Mouse (Mus musculus): Measurements from ENCODE around the gene Cers1. TPM values are rescaled to one million over a fixed set of nuclear protein-coding genes. Genes with fewer than 3 reads are reported as not detected.

Cers1 gene
- polyA plus RNA-seq, 1 experiment from 2014 or later = 35.8 TPM

GRCm38 (mm10) chr8:70374318-70374927 lies 58.8 kb downstream of the Cers1 start:
- under 1% methylated on average over 47 of the region's 53 CpGs for WGBS
- Histone ChIP-seq H3K27ac (ENCODE audit: low read length) (no peak overlapping the region), H3K27me3 (replicated peaks; ENCODE audit: control insufficient read depth, insufficient read depth, low read length) (peaks cover 78% of the 10 kb centered on the region), H3K4me1 (replicated peaks; ENCODE audit: control insufficient read depth, insufficient read depth, low read length) (peaks cover 13% of the 10 kb centered on the region), H3K36me3 (ENCODE audit: control insufficient read depth, insufficient read depth) (no peaks in the 10 kb centered on the region), H3K9me3 (ENCODE audit: control insufficient read depth, low read length) (no peaks in the 10 kb centered on the region), H3K9ac (replicated peaks; ENCODE audit: low read depth, low read length) (no peak overlapping the region), H3K4me3 (replicated peaks; ENCODE audit: low read length) (peak overlapping the region; percentile 33), H3K4me2 (ENCODE audit: low read length) (peak overlapping the region; percentile 40)
- peak; percentile 70 for ATAC-seq

- no peak; the same call in 1 of the 2 replicates for ATAC-seq
- Histone ChIP-seq H3K27ac (ENCODE audit: low read length) (no peak overlapping the region), H3K27me3 (replicated peaks; ENCODE audit: control insufficient read depth, insufficient read depth, low read length) (peaks cover 78% of the 10 kb centered on the region), H3K4me1 (replicated peaks; ENCODE audit: control insufficient read depth, insufficient read depth, low read length) (peaks cover 13% of the 10 kb centered on the region), H3K9ac (replicated peaks; ENCODE audit: low read depth, low read length) (no peak overlapping the region), H3K4me3 (replicated peaks; ENCODE audit: low read length) (no peak overlapping the region), H3K36me3 (ENCODE audit: control insufficient read depth, insufficient read depth) (no peaks in the 10 kb centered on the region), H3K4me2 (ENCODE audit: low read length) (no peak overlapping the region), H3K9me3 (ENCODE audit: control insufficient read depth, low read length) (no peaks in the 10 kb centered on the region)
- 6% methylated on average over 35 of the region's 35 CpGs for WGBS
Measured at GRCm38 (mm10) chr8:70375212-70375859, 59.8 kb downstream of the Cers1 start.

GRCm38 (mm10) chr8:70376275-70376741 lies 60.7 kb downstream of the Cers1 start:
- 5% methylated on average over 37 of the region's 37 CpGs for WGBS
- no peaks in the 10 kb centered on the region for H3K36me3 ChIP-seq (ENCODE audit: control insufficient read depth, insufficient read depth)
- no peaks in the 10 kb centered on the region for H3K9me3 ChIP-seq (ENCODE audit: control insufficient read depth, low read length)
- no peak overlapping the region for H3K27ac ChIP-seq (ENCODE audit: low read length)
- H3K4me2 ChIP-seq (ENCODE audit: low read length) = no peak overlapping the region
- H3K9ac ChIP-seq (replicated peaks; ENCODE audit: low read depth, low read length) = no peak overlapping the region
- H3K4me3 ChIP-seq (replicated peaks; ENCODE audit: low read length) = no peak overlapping the region
- peaks cover 77% of the 10 kb centered on the region for H3K27me3 ChIP-seq (replicated peaks; ENCODE audit: control insufficient read depth, insufficient read depth, low read length)
- ATAC-seq = no peak
- H3K4me1 ChIP-seq (replicated peaks; ENCODE audit: control insufficient read depth, insufficient read depth, low read length) = peaks cover 13% of the 10 kb centered on the region

GRCm38 (mm10) chr8:70377049-70377448 lies 61.5 kb downstream of the Cers1 start:
- Histone ChIP-seq H3K27ac (ENCODE audit: low read length) (no peak overlapping the region), H3K9ac (replicated peaks; ENCODE audit: low read depth, low read length) (no peak overlapping the region), H3K27me3 (replicated peaks; ENCODE audit: control insufficient read depth, insufficient read depth, low read length) (peaks cover 70% of the 10 kb centered on the region), H3K4me1 (replicated peaks; ENCODE audit: control insufficient read depth, insufficient read depth, low read length) (peaks cover 13% of the 10 kb centered on the region), H3K4me2 (ENCODE audit: low read length) (no peak overlapping the region), H3K9me3 (ENCODE audit: control insufficient read depth, low read length) (no peaks in the 10 kb centered on the region), H3K4me3 (replicated peaks; ENCODE audit: low read length) (no peak overlapping the region), H3K36me3 (ENCODE audit: control insufficient read depth, insufficient read depth) (no peaks in the 10 kb centered on the region)
- ATAC-seq = no peak
- 11% methylated on average over 15 of the region's 15 CpGs for WGBS

- Histone ChIP-seq H3K27me3 (replicated peaks; ENCODE audit: control insufficient read depth, insufficient read depth, low read length) (peaks cover 40% of the 10 kb centered on the region), H3K4me1 (replicated peaks; ENCODE audit: control insufficient read depth, insufficient read depth, low read length) (0 out of 2 replicates have a peak, but pooled peaks cover 2% of the 10 kb centered on the region)
- 78% methylated on average over 12 of the region's 12 CpGs for WGBS
Measured at GRCm38 (mm10) chr8:70380069-70380468, 64.5 kb downstream of the Cers1 start.

More at GRCm38 (mm10) chr8:70380069-70380468, 64.5 kb downstream of the Cers1 start:
- H3K9ac ChIP-seq (replicated peaks; ENCODE audit: low read depth, low read length) = no peak overlapping the region
- H3K27ac ChIP-seq (ENCODE audit: low read length) = no peak overlapping the region
- H3K4me2 ChIP-seq (ENCODE audit: low read length) = no peak overlapping the region
- H3K9me3 ChIP-seq (ENCODE audit: control insufficient read depth, low read length) = no peaks in the 10 kb centered on the region
- no peaks in the 10 kb centered on the region for H3K36me3 ChIP-seq (ENCODE audit: control insufficient read depth, insufficient read depth)
- H3K4me3 ChIP-seq (replicated peaks; ENCODE audit: low read length) = no peak overlapping the region
- ATAC-seq = no peak

Other genes starting within 250 kb of the Cers1 start
- 1.0 and 1.2 TPM in 2 replicates for gene Tm6sf2, start 242.9 kb upstream of the Cers1 start, polyA plus RNA-seq (2015; fragmentation: Nextera tagmentation; extraction: Ambion mirVana)
- 0.25 and 0.63 TPM in 2 replicates for gene Hapln4, start 232.3 kb upstream of the Cers1 start, polyA plus RNA-seq (2015; fragmentation: Nextera tagmentation; extraction: Ambion mirVana)
- gene Ncan, start 194.9 kb upstream of the Cers1 start, polyA plus RNA-seq (2015; fragmentation: Nextera tagmentation; extraction: Ambion mirVana) = 145 and 166 TPM in 2 replicates
- gene Nr2c2ap, start 184.4 kb upstream of the Cers1 start, polyA plus RNA-seq (2015; fragmentation: Nextera tagmentation; extraction: Ambion mirVana) = 44.0 and 44.8 TPM in 2 replicates
- gene Rfxank, start 176.6 kb upstream of the Cers1 start, polyA plus RNA-seq (2015; fragmentation: Nextera tagmentation; extraction: Ambion mirVana) = 10.5 and 14.4 TPM in 2 replicates
- gene Borcs8, start 176.3 kb upstream of the Cers1 start, polyA plus RNA-seq (2015; fragmentation: Nextera tagmentation; extraction: Ambion mirVana) = 48.1 and 60.0 TPM in 2 replicates
- 0.34 and 0.81 TPM in 2 replicates for gene Mef2b, start 176.1 kb upstream of the Cers1 start, polyA plus RNA-seq (2015; fragmentation: Nextera tagmentation; extraction: Ambion mirVana)
- gene Tmem161a, start 143.4 kb upstream of the Cers1 start, polyA plus RNA-seq (2015; fragmentation: Nextera tagmentation; extraction: Ambion mirVana) = 58.4 and 67.7 TPM in 2 replicates
- gene Slc25a42, start 103.5 kb upstream of the Cers1 start, polyA plus RNA-seq (2015; fragmentation: Nextera tagmentation; extraction: Ambion mirVana) = 4.0 and 7.2 TPM in 2 replicates
- 87.6 and 104 TPM in 2 replicates for gene Sugp2, start 81.5 kb upstream of the Cers1 start, polyA plus RNA-seq (2015; fragmentation: Nextera tagmentation; extraction: Ambion mirVana)
- 101 and 109 TPM in 2 replicates for gene Armc6, start 81.3 kb upstream of the Cers1 start, polyA plus RNA-seq (2015; fragmentation: Nextera tagmentation; extraction: Ambion mirVana)
- gene Homer3, start 32.9 kb upstream of the Cers1 start, polyA plus RNA-seq (2015; fragmentation: Nextera tagmentation; extraction: Ambion mirVana) = 47.2 and 49.4 TPM in 2 replicates
- gene Ddx49, start 13.3 kb upstream of the Cers1 start, polyA plus RNA-seq (2015; fragmentation: Nextera tagmentation; extraction: Ambion mirVana) = 53.7 and 57.5 TPM in 2 replicates
- gene Cope, start 13.3 kb upstream of the Cers1 start, polyA plus RNA-seq (2015; fragmentation: Nextera tagmentation; extraction: Ambion mirVana) = 270 and 273 TPM in 2 replicates
- gene Gdf1, start 14.0 kb downstream of the Cers1 start, polyA plus RNA-seq (2015; fragmentation: Nextera tagmentation; extraction: Ambion mirVana) = 3.9 and 5.8 TPM in 2 replicates
- gene Upf1, start 37.5 kb downstream of the Cers1 start, polyA plus RNA-seq (2015; fragmentation: Nextera tagmentation; extraction: Ambion mirVana) = 11.8 and 13.6 TPM in 2 replicates
- 0.51 and 0.75 TPM in 2 replicates for gene Comp, start 57.8 kb downstream of the Cers1 start, polyA plus RNA-seq (2015; fragmentation: Nextera tagmentation; extraction: Ambion mirVana)
- gene Crtc1, start 123.8 kb downstream of the Cers1 start, polyA plus RNA-seq (2015; fragmentation: Nextera tagmentation; extraction: Ambion mirVana) = 41.1 and 51.0 TPM in 2 replicates
- gene Klhl26, start 161.2 kb downstream of the Cers1 start, polyA plus RNA-seq (2015; fragmentation: Nextera tagmentation; extraction: Ambion mirVana) = 23.1 and 26.2 TPM in 2 replicates
- gene Tmem59l, start 171.6 kb downstream of the Cers1 start, polyA plus RNA-seq (2015; fragmentation: Nextera tagmentation; extraction: Ambion mirVana) = 74.9 and 90.8 TPM in 2 replicates
- gene Crlf1, start 177.4 kb downstream of the Cers1 start, polyA plus RNA-seq (2015; fragmentation: Nextera tagmentation; extraction: Ambion mirVana) = 6.1 and 8.2 TPM in 2 replicates
- 149 and 157 TPM in 2 replicates for gene Rex1bd, start 191.0 kb downstream of the Cers1 start, polyA plus RNA-seq (2015; fragmentation: Nextera tagmentation; extraction: Ambion mirVana)
- gene Uba52, start 195.0 kb downstream of the Cers1 start, polyA plus RNA-seq (2015; fragmentation: Nextera tagmentation; extraction: Ambion mirVana) = 660 and 697 TPM in 2 replicates
- gene Fkbp8, start 211.9 kb downstream of the Cers1 start, polyA plus RNA-seq (2015; fragmentation: Nextera tagmentation; extraction: Ambion mirVana) = 402 and 462 TPM in 2 replicates
- 45.5 and 45.9 TPM in 2 replicates for gene Kxd1, start 212.2 kb downstream of the Cers1 start, polyA plus RNA-seq (2015; fragmentation: Nextera tagmentation; extraction: Ambion mirVana)
- gene Ell, start 223.7 kb downstream of the Cers1 start, polyA plus RNA-seq (2015; fragmentation: Nextera tagmentation; extraction: Ambion mirVana) = 17.1 and 18.9 TPM in 2 replicates